Mouse (Mus musculus) Muller cell, postnatal 12 days (primary cell): ENCODE measurements around the gene Ppp1r13b.

Experiments
- DNase-seq: peaks from one replicate; pipeline ENCODE4 v3.0.0-alpha.2; 2015; ENCODE audit errors: inconsistent ontology term

Gene Ppp1r13b

GRCm38 (mm10) chr12:111882022-111882421, 25.9 kb downstream of the Ppp1r13b start:
- no peak for DNase-seq

- DNase-seq, result peak; percentile 63
Measured at GRCm38 (mm10) chr12:111878213-111878612, 29.7 kb downstream of the Ppp1r13b start.

DNA sequence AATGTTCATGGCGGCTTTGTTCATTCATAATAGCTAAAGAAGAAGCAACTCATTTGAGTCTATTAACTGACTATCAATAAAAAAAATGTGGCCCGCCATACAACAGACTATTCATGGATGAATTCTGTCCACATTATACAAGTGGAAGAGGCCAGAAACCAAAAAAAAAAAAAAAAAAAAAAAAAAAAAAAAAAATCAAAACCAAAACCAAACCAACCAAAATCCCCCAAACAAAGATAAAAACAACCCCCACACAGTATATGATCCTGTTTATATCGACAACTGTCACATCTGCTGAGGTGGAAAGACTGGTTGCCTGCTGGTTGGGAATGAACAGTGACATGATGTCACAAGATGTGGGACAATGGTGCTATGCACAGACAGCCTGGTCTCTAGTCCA, 32.4 kb downstream of the Ppp1r13b start:
- DNase-seq, result no peak

- no peak for DNase-seq
Measured at GRCm38 (mm10) chr12:111874601-111875140, 33.2 kb downstream of the Ppp1r13b start.

DNA sequence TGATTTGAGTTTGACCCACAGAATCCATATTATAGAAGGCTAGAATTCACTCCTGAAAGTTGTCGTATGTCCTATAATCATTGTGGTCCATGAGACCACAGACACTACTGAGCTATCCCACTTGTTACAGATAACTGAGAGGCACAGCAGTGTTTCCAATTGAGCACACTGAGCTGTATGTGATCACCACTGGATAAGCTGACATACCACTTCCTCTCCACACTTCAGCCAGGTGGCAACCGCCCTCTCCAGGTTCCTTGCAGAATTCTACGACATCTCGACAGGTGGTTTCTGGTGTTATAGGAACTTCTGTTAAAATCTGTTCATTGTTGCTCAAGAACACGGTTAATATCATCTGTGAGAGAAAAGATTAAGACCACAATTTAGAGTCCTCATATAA, 35.8 kb downstream of the Ppp1r13b start:
- DNase-seq, result no peak

DNA sequence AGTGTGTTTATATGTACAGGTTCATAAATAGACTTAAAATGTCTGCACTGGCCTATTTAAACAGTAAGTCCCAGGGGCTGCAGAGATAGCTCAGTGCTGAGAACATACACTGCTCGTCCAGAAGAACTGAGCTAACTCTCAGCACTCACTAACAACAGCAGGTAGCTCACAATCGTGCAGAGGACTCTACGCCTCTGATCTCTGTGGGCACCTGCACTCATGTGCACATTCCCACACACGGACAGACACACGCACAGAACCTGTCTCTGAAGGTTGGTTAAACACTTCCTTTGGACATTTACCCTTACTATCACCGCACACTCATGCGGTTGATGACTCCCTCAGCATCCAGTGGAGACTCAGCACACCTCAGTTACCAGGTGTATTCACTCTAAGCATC, 37.1 kb downstream of the Ppp1r13b start:
- no peak for DNase-seq

DNA sequence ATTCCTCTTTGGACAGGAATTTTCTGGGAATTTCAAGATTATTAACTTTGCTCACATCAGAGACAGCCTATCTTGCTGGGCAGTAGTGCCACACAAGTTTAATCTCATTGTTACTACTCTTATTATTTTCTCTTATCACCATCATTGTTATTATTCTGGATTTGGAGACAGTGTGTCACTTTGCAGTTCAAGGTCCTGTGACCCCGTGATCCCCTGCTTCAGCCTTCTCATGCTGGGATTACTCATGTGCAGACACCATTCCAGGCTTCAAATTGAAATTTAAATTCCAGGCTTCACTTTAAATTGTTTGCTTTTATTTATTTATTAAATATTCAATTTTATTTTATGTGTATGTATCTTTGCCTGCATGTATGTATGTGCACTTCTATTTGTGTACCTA, 38.1 kb downstream of the Ppp1r13b start:
- no peak for DNase-seq

GRCm38 (mm10) chr12:111864206-111864824, 43.6 kb downstream of the Ppp1r13b start:
- DNase-seq, result peak; percentile 42

- DNase-seq, result no peak
Measured at GRCm38 (mm10) chr12:111855448-111855847, 52.5 kb downstream of the Ppp1r13b start.

GRCm38 (mm10) chr12:111853546-111853945, 54.4 kb downstream of the Ppp1r13b start:
- no peak for DNase-seq

DNA sequence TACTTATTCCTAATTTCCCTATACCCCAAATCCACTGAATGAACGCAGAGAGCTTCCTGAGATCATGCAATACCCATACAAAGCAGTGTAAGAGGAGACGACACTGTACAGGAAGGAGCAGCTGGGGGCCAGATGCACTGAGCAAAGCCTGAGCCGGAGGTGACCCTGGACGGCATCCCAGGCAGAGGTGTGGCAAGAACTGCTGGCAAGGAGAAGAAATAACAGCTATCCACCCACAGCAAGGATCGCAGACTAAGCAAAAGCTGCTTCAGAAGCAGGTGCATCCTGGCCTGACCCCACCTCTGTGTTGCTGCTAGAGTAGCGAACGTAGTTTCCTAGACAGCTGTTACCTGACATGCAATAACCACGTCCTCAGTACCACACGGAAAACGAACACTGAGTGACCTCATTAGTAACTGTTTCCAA, 54.9 kb downstream of the Ppp1r13b start:
- DNase-seq, result no peak

GRCm38 (mm10) chr12:111851745-111852144, 56.2 kb downstream of the Ppp1r13b start:
- DNase-seq, result peak; percentile 73

DNA sequence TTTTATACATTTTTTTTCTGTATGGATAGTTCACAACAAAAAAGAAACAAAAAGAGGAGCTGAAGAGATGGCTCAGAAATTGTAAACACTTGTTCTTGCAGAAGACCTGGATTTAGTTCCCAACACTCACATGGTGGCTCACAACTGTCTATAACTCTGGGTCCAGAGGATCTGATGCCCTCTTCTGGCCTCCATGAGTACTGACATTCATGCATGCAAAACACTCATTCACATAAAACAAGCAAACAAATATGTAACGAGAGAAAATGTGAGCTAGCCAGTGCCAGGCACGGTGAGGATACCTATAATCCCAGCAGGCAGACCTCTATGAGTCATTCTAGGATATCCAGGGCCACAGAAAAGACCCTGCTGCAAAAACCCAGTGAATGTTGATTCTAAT, 56.7 kb downstream of the Ppp1r13b start:
- no peak for DNase-seq

DNA sequence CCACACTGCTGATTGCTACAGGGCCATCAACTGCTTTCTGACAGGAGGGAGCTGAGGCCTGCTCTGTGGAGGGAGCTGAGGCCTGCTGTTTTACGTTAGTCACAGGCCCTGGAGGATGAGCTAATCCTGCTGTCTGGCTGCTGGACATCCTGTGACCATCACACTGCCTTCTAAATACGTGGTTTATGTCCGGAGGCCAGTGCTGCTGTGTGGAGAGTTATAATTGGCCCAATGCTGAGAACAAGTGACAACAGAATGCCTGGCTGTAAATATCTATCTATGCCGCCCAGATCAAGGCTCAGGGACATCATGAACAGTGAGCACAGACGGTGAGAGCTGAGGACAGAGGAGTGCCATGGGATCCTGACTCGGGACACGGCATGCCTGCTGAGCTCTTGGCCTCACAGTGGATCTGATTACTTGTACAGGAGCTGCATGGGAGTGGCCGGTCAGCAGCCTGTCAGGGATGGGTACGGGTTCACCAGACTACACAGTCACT, 59.6 kb downstream of the Ppp1r13b start:
- peak; percentile 33 for DNase-seq

- no peak for DNase-seq
Measured at GRCm38 (mm10) chr12:111846815-111847214, 61.1 kb downstream of the Ppp1r13b start.

GRCm38 (mm10) chr12:111845953-111846352, 62.0 kb downstream of the Ppp1r13b start:
- DNase-seq, result no peak

GRCm38 (mm10) chr12:111843470-111843869, 64.4 kb downstream of the Ppp1r13b start:
- DNase-seq, result no peak

DNA sequence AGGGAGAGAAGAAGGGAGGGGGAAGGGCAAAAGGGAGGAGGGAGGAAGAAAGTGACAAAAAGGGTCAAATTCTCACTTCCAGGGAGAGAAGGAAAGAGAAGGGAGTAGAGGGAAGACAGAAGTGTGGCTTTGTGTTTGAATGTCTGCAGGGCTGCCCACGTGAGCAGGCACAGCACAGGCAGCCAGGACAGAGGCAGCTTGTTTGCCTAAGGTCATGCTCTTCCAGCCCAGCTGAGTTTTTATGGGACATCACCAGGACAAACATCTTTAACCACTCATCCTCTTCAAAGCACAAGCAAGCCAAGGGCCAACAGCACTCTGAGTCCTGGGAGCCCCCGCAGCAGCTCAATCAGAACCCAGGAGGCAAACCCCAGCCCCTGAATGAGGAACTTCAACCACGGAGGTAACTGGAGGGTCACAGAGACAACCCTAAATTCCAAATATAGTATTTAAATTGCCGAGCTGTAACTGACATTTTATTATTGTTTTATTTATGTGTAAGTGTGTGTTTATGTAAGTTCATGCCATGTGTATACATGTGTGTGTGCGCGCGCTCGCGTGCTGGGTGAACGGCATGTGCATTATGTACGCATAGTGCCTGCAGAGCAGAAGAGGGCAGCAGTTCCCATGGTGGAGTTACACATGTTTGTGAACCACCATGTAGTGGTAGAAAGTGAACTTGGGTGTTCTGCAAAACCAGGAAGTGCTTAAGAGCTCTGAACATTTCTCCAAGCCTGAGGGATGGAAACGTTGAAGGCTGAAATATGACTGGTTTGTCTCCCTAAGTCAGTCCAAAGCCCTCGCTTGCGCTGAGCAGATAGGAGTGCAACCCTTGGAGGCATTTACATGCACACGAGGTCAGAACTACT, 65.1 kb downstream of the Ppp1r13b start:
- no peak for DNase-seq

DNA sequence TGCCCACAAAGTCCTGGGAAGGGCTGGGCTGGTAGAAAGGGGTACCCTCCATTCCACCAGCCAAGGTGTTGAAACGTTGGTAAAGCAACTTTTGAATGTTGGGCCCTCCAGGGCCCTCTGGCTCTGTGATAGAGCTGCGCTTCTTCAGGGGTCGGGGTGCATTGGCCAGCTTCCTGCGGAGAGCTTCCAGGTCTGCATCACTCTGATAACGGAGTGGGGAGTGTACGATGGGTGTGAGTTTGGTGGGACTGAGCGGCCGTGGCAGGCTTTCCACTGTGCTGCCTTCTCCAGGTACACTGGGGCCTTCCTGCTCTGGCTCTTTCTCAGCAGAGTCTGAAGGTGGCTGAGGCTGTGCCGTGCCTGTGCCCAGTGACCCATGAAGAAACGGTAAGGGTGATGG, 74.5 kb downstream of the Ppp1r13b start:
- DNase-seq, result no peak

DNA sequence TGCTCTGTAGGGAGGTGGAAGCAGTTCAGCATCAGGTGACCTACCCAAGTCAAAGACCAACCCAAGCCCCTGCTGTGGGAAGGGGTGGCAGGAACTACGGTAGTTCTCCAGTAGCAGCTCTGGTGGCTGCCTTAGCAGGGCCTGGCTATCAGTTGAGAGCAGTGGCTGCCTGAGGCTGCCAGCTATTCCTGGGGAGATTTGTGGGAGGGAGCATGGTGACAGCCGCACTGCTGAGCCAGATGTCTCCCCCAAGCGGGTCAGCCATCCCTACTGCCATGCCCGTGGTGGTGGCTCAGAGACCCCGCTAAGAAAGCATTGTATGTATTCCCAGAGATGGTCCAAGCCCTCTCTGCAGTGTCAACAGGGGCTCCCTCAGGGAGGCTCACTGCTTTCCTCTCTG, 75.3 kb downstream of the Ppp1r13b start:
- DNase-seq, result no peak

GRCm38 (mm10) chr12:111830375-111830774, 77.5 kb downstream of the Ppp1r13b start:
- DNase-seq, result no peak

DNA sequence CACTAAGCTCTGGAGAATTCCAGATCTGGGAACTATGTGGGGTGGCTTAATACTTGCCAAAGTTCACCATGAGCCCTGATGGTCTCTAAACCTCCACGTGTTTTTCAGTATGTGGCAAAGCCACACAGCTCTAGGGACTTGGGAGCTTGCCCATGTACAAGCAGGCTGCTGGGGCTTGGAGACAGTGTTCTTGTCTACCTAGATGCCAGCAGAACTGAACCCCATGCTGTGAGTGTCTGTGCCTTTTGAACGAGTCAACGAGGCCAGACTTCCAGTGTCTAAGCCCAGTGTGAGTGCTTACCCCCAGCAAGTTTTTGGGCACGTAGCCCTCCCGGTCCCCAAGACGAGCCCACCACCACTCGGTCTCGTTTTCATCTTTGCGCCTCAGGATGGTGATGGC, 78.0 kb downstream of the Ppp1r13b start:
- no peak for DNase-seq

GRCm38 (mm10) chr12:111829447-111829846, 78.5 kb downstream of the Ppp1r13b start:
- no peak for DNase-seq
